Mouse (Mus musculus) embryonic facial prominence, embryonic 13.5 days (tissue): ENCODE data around the gene Cycs. TPM values are rescaled to one million over a fixed set of nuclear protein-coding genes. Genes with fewer than 3 reads are reported as not detected.
"Not testable (repeated sequence)": the region's sequence is repeated elsewhere in the genome, so short reads cannot be mapped to it uniquely, and the experiment has no call there.

Experiments used
- ATAC-seq: fragments of 200-750 bp; cut with Nextera tagmentation; 2 replicates; pipeline ENCODE4 v1.8.0; 2017; ENCODE audit warnings: low read depth; ENCODE audit not compliant: insufficient number of reproducible peaks, insufficient read depth, low FRiP score, low TSS enrichment
- H3K27ac ChIP-seq: fragments of 300-500 bp; sonication (generic); 2 replicates; pipeline ENCODE4 v1.5.1; 2015; ENCODE audit warnings: moderate library complexity, mild to moderate bottlenecking, inconsistent platforms
- H3K27me3 ChIP-seq: fragments of 300-500 bp; sonication (generic); 2 replicates; pipeline ENCODE4 v1.6.1; 2015; ENCODE audit warnings: mild to moderate bottlenecking, inconsistent platforms
- H3K36me3 ChIP-seq: fragments of 300-500 bp; sonication (generic); 2 replicates; pipeline ENCODE4 v1.6.1; 2015; ENCODE audit warnings: mild to moderate bottlenecking, inconsistent platforms
- H3K4me1 ChIP-seq: fragments of 300-500 bp; sonication (generic); 2 replicates; pipeline ENCODE4 v1.6.1; 2015; ENCODE audit warnings: inconsistent platforms
- H3K4me2 ChIP-seq: fragments of 300-500 bp; sonication (generic); 2 replicates; pipeline ENCODE4 v1.6.1; 2015; ENCODE audit warnings: moderate library complexity, mild to moderate bottlenecking, inconsistent platforms
- H3K4me3 ChIP-seq: fragments of 300-500 bp; sonication (generic); 2 replicates; pipeline ENCODE4 v1.5.1; 2015; ENCODE audit warnings: mild to moderate bottlenecking, inconsistent platforms
- H3K9ac ChIP-seq: fragments of 300-500 bp; sonication (generic); 2 replicates; pipeline ENCODE4 v1.6.1; 2015; ENCODE audit warnings: mild to moderate bottlenecking, inconsistent platforms
- H3K9me3 ChIP-seq: fragments of 300-500 bp; sonication (generic); 2 replicates; pipeline ENCODE4 v1.6.1; 2016; ENCODE audit warnings: inconsistent platforms
- WGBS: fragments of 180-500 bp; shearing (Covaris S2); methylation state at CpG from one replicate; pipeline ENCODE4 v1.1.7; 2015; ENCODE audit warnings: mixed read lengths; 5-methylcytosine and 5-hydroxymethylcytosine counted together
- polyA plus RNA-seq: library from polyadenylated mRNA; unstranded; fragments of >200 nt; fragmentation: Nextera tagmentation; extraction: Ambion mirVana; gene quantifications from 2 replicates; pipeline ENCODE4 v1.2.1, GENCODE M21; 2015

Gene Cycs
- polyA plus RNA-seq, 1 experiment from 2014 or later: 67.8 TPM

- Histone ChIP-seq H3K4me1 (peaks cover 5% of the 10 kb centered on the region), H3K27ac (no peak overlapping the region), H3K27me3 (no peaks in the 10 kb centered on the region), H3K9ac (no peak overlapping the region), H3K4me3 (no peak overlapping the region), H3K4me2 (no peak overlapping the region), H3K36me3 (no peaks in the 10 kb centered on the region), H3K9me3 (no peaks in the 10 kb centered on the region)
- no peak for ATAC-seq
- 68% methylated on average over 1 of the region's 1 CpGs for WGBS
Observed at GRCm38 (mm10) chr6:50571661-50572060, 5.3 kb upstream of the Cycs start.

- H3K27me3 ChIP-seq: no peaks in the 10 kb centered on the region
- H3K9me3 ChIP-seq: no peaks in the 10 kb centered on the region
- H3K36me3 ChIP-seq: peaks cover 15% of the 10 kb centered on the region
- ATAC-seq: peak; percentile 28; the same call in 1 of the 2 replicates
- H3K4me2 ChIP-seq: peak overlapping the region; percentile 68
- WGBS: 18% methylated on average over 6 of the region's 6 CpGs
- peaks cover 9% of the 10 kb centered on the region for H3K4me1 ChIP-seq
- H3K4me3 ChIP-seq: peak overlapping the region; percentile 79
- peak overlapping the region; percentile 93 for H3K9ac ChIP-seq
- H3K27ac ChIP-seq: peak overlapping the region; percentile 73
Observed at GRCm38 (mm10) chr6:50566997-50567255, 588 bp upstream of the Cycs start.

- ATAC-seq: no peak
- no peak overlapping the region for H3K4me3 ChIP-seq
- H3K36me3 ChIP-seq: peaks cover 15% of the 10 kb centered on the region
- H3K9me3 ChIP-seq: no peaks in the 10 kb centered on the region
- H3K4me2 ChIP-seq: no peak overlapping the region
- H3K27ac ChIP-seq: no peak overlapping the region
- peaks cover 9% of the 10 kb centered on the region for H3K4me1 ChIP-seq
- H3K27me3 ChIP-seq: no peaks in the 10 kb centered on the region
- H3K9ac ChIP-seq: no peak overlapping the region
- 94% methylated on average over 3 of the region's 3 CpGs for WGBS
Observed at GRCm38 (mm10) chr6:50563651-50564050, 2.7 kb downstream of the Cycs start.

- no peak for ATAC-seq
- H3K9me3 ChIP-seq: no peaks in the 10 kb centered on the region
- no peak overlapping the region for H3K4me2 ChIP-seq
- no peak overlapping the region for H3K9ac ChIP-seq
- H3K4me1 ChIP-seq: peaks cover 9% of the 10 kb centered on the region
- no peak overlapping the region for H3K4me3 ChIP-seq
- no peaks in the 10 kb centered on the region for H3K27me3 ChIP-seq
- 81% methylated on average over 4 of the region's 4 CpGs for WGBS
- peaks cover 15% of the 10 kb centered on the region for H3K36me3 ChIP-seq
- H3K27ac ChIP-seq: no peak overlapping the region
Observed at GRCm38 (mm10) chr6:50562421-50562820, 3.9 kb downstream of the Cycs start.

- H3K9me3 ChIP-seq: no peaks in the 10 kb centered on the region
- no peak overlapping the region for H3K27ac ChIP-seq
- H3K9ac ChIP-seq: no peak overlapping the region
- H3K27me3 ChIP-seq: no peaks in the 10 kb centered on the region
- H3K4me2 ChIP-seq: no peak overlapping the region
- no peak overlapping the region for H3K4me3 ChIP-seq
- peaks cover 15% of the 10 kb centered on the region for H3K36me3 ChIP-seq
- ATAC-seq: no peak
- H3K4me1 ChIP-seq: peaks cover 5% of the 10 kb centered on the region; the same call in 1 of the 2 replicates
- WGBS: 93% methylated on average over 1 of the region's 1 CpGs
Observed at GRCm38 (mm10) chr6:50560776-50561175, 5.6 kb downstream of the Cycs start.

- Histone ChIP-seq H3K4me2 (no peak overlapping the region), H3K27me3 (no peaks in the 10 kb centered on the region), H3K27ac (no peak overlapping the region), H3K9me3 (no peaks in the 10 kb centered on the region), H3K4me3 (no peak overlapping the region), H3K4me1 (no peaks in the 10 kb centered on the region), H3K36me3 (peaks cover 11% of the 10 kb centered on the region), H3K9ac (no peak overlapping the region)
- no peak for ATAC-seq
- WGBS: 84% methylated on average over 4 of the region's 4 CpGs
Observed at GRCm38 (mm10) chr6:50558877-50559276, 7.5 kb downstream of the Cycs start.

- ATAC-seq: no peak
- Histone ChIP-seq H3K9me3 (no peaks in the 10 kb centered on the region), H3K4me2 (no peak overlapping the region), H3K4me3 (no peak overlapping the region), H3K36me3 (0 out of 2 replicates have a peak, but pooled peaks cover 1% of the 10 kb centered on the region), H3K9ac (no peak overlapping the region), H3K27ac (no peak overlapping the region), H3K27me3 (no peaks in the 10 kb centered on the region), H3K4me1 (no peaks in the 10 kb centered on the region)
- WGBS: 87% methylated on average over 6 of the region's 6 CpGs
Observed at GRCm38 (mm10) chr6:50557566-50557965, 8.8 kb downstream of the Cycs start.

- not testable (repeated sequence) for H3K4me3 ChIP-seq, H3K4me1 ChIP-seq, H3K36me3 ChIP-seq, H3K4me2 ChIP-seq, H3K9ac ChIP-seq, H3K9me3 ChIP-seq, ATAC-seq, H3K27me3 ChIP-seq, H3K27ac ChIP-seq
- WGBS: 79% methylated on average over 2 of the region's 2 CpGs
Observed at GRCm38 (mm10) chr6:50554223-50554622, 12.1 kb downstream of the Cycs start.

GRCm38 (mm10) chr6:50552881-50553518 lies 13.3 kb downstream of the Cycs start:
- 84% methylated on average over 5 of the region's 5 CpGs for WGBS
- Histone ChIP-seq H3K27me3 (no peaks in the 10 kb centered on the region), H3K4me3 (no peak overlapping the region), H3K9ac (no peak overlapping the region), H3K4me1 (no peaks in the 10 kb centered on the region), H3K9me3 (no peaks in the 10 kb centered on the region), H3K4me2 (no peak overlapping the region), H3K36me3 (no peaks in the 10 kb centered on the region), H3K27ac (no peak overlapping the region)
- ATAC-seq: no peak

GRCm38 (mm10) chr6:50549791-50550190 lies 16.5 kb downstream of the Cycs start:
- Histone ChIP-seq H3K9ac (no peak overlapping the region), H3K27ac (no peak overlapping the region), H3K36me3 (no peaks in the 10 kb centered on the region), H3K9me3 (no peaks in the 10 kb centered on the region), H3K4me1 (peaks cover 4% of the 10 kb centered on the region; the same call in 1 of the 2 replicates), H3K4me2 (no peak overlapping the region), H3K27me3 (no peaks in the 10 kb centered on the region), H3K4me3 (no peak overlapping the region)
- WGBS: 69% methylated on average over 7 of the region's 7 CpGs
- no peak for ATAC-seq

- Histone ChIP-seq H3K4me3 (no peak overlapping the region), H3K27ac (no peak overlapping the region), H3K27me3 (no peaks in the 10 kb centered on the region), H3K4me2 (no peak overlapping the region), H3K36me3 (no peaks in the 10 kb centered on the region), H3K4me1 (peaks cover 4% of the 10 kb centered on the region; the same call in 1 of the 2 replicates), H3K9ac (no peak overlapping the region), H3K9me3 (no peaks in the 10 kb centered on the region)
- no peak for ATAC-seq
- WGBS: 72% methylated on average over 5 of the region's 5 CpGs
Observed at GRCm38 (mm10) chr6:50549051-50549450, 17.3 kb downstream of the Cycs start.

- 27% methylated on average over 10 of the region's 10 CpGs for WGBS
- Histone ChIP-seq H3K9ac (no peak overlapping the region), H3K4me1 (peaks cover 4% of the 10 kb centered on the region; the same call in 1 of the 2 replicates), H3K27me3 (no peaks in the 10 kb centered on the region), H3K36me3 (no peaks in the 10 kb centered on the region), H3K4me2 (peak overlapping the region; percentile 27), H3K9me3 (no peaks in the 10 kb centered on the region), H3K27ac (no peak overlapping the region), H3K4me3 (no peak overlapping the region)
- no peak for ATAC-seq
Observed at GRCm38 (mm10) chr6:50545412-50546043, 20.8 kb downstream of the Cycs start.
